Mouse (Mus musculus) MEL (cell line): Measurements from ENCODE around the gene Pja2. TPM values are rescaled to one million over a fixed set of nuclear protein-coding genes. Genes with fewer than 3 reads are reported as not detected.

Experiments used
- DNase-seq: peaks from one replicate; pipeline ENCODE4 v3.0.0; 2011; ENCODE audit warnings: low read depth, low spot score
- H3K27ac ChIP-seq: 2 replicates; pipeline ENCODE4 v1.5.1; 2012; ENCODE audit warnings: low read depth, mild to moderate bottlenecking, control low read depth, low read length, moderate library complexity; ENCODE audit not compliant: control insufficient read depth
- H3K27me3 ChIP-seq, 2 experiments: fragments of 150-350 bp in 1 of 2; sonication (generic) in 1 of 2; 2 replicates each; pipeline ENCODE4 v1.6.1; 2012; ENCODE audit warnings: low read length in 2 of 2, mild to moderate bottlenecking in 2 of 2, improper control_type of control experiment in 1 of 2, moderate library complexity in 1 of 2; ENCODE audit not compliant: insufficient read depth in 2 of 2, control insufficient read depth in 1 of 2
- H3K36me3 ChIP-seq, 2 experiments: 2 replicates each; pipeline ENCODE4 v1.6.1; 2012 to 2014; ENCODE audit warnings: low read length in 2 of 2, improper control_type of control experiment in 1 of 2, inconsistent platforms in 1 of 2, mild to moderate bottlenecking in 1 of 2; ENCODE audit not compliant: insufficient read depth in 2 of 2, control insufficient read depth in 1 of 2
- H3K4me1 ChIP-seq, 2 experiments: fragments of 150-350 bp in 1 of 2; sonication (generic) in 1 of 2; 2 replicates each; pipeline ENCODE4 v1.6.1; 2012; ENCODE audit warnings: low read length in 2 of 2, improper control_type of control experiment in 1 of 2, mild to moderate bottlenecking in 1 of 2; ENCODE audit not compliant: insufficient read depth in 2 of 2, control insufficient read depth in 1 of 2
- H3K4me3 ChIP-seq, 2 experiments: fragments of 150-350 bp in 1 of 2; sonication (generic) in 1 of 2; 2 replicates each; pipeline ENCODE4 v1.5.1; 2012; ENCODE audit warnings: low read depth in 2 of 2, low read length in 2 of 2, mild to moderate bottlenecking in 2 of 2, moderate library complexity in 2 of 2, control low read depth in 1 of 2, improper control_type of control experiment in 1 of 2; ENCODE audit not compliant: control insufficient read depth in 1 of 2, insufficient read depth in 1 of 2
- H3K79me2 ChIP-seq: 2 replicates; pipeline ENCODE4 v1.6.1; 2012; ENCODE audit warnings: mild to moderate bottlenecking, low read length, moderate library complexity; ENCODE audit not compliant: control insufficient read depth, poor library complexity, insufficient read depth
- H3K9ac ChIP-seq: 2 replicates; pipeline ENCODE4 v1.6.1; 2012; ENCODE audit warnings: low read depth, mild to moderate bottlenecking, control low read depth, low read length, moderate library complexity; ENCODE audit not compliant: control insufficient read depth, poor library complexity, severe bottlenecking
- H3K9me3 ChIP-seq: fragments of 150-350 bp; sonication (generic); replicated peaks from 2 replicates; pipeline ENCODE4 v1.6.1; 2012; ENCODE audit warnings: mild to moderate bottlenecking, low read length, improper control_type of control experiment, moderate library complexity; ENCODE audit not compliant: insufficient read depth
- CHD2 ChIP-seq: IDR thresholded peaks from 2 replicates; pipeline ENCODE4 v1.6.1; 2011; ENCODE audit warnings: low read length, improper control_type of control experiment
- E2F4 ChIP-seq: IDR thresholded peaks from 2 replicates; pipeline ENCODE4 v1.6.1; 2011; ENCODE audit warnings: low read depth, low read length, improper control_type of control experiment, borderline replicate concordance
- EP300 ChIP-seq, 2 experiments: IDR thresholded peaks; 2 replicates each; pipeline ENCODE4 v1.6.1; 2011; ENCODE audit warnings: improper control_type of control experiment in 2 of 2, low read length in 2 of 2, low read depth in 1 of 2, mild to moderate bottlenecking in 1 of 2
- GATA1 ChIP-seq: IDR thresholded peaks from 2 replicates; pipeline ENCODE4 v1.6.1; 2011; ENCODE audit warnings: low read depth, low read length, improper control_type of control experiment
- JUND ChIP-seq: IDR thresholded peaks from 2 replicates; pipeline ENCODE4 v1.6.1; 2011; ENCODE audit warnings: low read depth, mild to moderate bottlenecking, improper control_type of control experiment, low read length
- KAT2A ChIP-seq: conservative IDR thresholded peaks from 2 replicates; pipeline ENCODE4 v1.6.1; 2012; ENCODE audit warnings: low read depth, low read length, improper control_type of control experiment, inconsistent platforms
- MAFK ChIP-seq: IDR thresholded peaks from 2 replicates; pipeline ENCODE4 v1.6.1; 2011; ENCODE audit warnings: low read depth, mild to moderate bottlenecking, low read length, improper control_type of control experiment, borderline replicate concordance
- MAZ ChIP-seq: IDR thresholded peaks from 2 replicates; pipeline ENCODE4 v1.6.1; 2012; ENCODE audit warnings: low read depth, mild to moderate bottlenecking, inconsistent platforms, low read length, improper control_type of control experiment
- MEF2A ChIP-seq: IDR thresholded peaks from 2 replicates; pipeline ENCODE4 v1.6.1; 2014; ENCODE audit warnings: low read depth, mild to moderate bottlenecking, inconsistent platforms, low read length, improper control_type of control experiment; ENCODE audit not compliant: poor library complexity, insufficient replicate concordance, severe bottlenecking; ENCODE audit errors: extremely low read depth
- MXI1 ChIP-seq: IDR thresholded peaks from 2 replicates; pipeline ENCODE4 v1.6.1; 2011; ENCODE audit warnings: mild to moderate bottlenecking, low read depth, low read length, improper control_type of control experiment
- RCOR1 ChIP-seq: IDR thresholded peaks from 2 replicates; pipeline ENCODE4 v1.6.1; 2012; ENCODE audit warnings: low read depth, mild to moderate bottlenecking, inconsistent platforms, low read length, improper control_type of control experiment
- SIN3A ChIP-seq: IDR thresholded peaks from 2 replicates; pipeline ENCODE4 v1.6.1; 2012; ENCODE audit warnings: low read length, improper control_type of control experiment, inconsistent platforms
- TAL1 ChIP-seq: IDR thresholded peaks from 2 replicates; pipeline ENCODE4 v1.6.1; 2012; ENCODE audit warnings: mild to moderate bottlenecking, inconsistent platforms, low read length, moderate library complexity, mixed read lengths
- TBP ChIP-seq: IDR thresholded peaks from 2 replicates; pipeline ENCODE4 v1.8.0; 2011; ENCODE audit warnings: low read depth, low read length, improper control_type of control experiment
- USF1 ChIP-seq: IDR thresholded peaks from 2 replicates; pipeline ENCODE4 v1.6.1; 2014; ENCODE audit warnings: low read depth, mild to moderate bottlenecking, inconsistent platforms, low read length, improper control_type of control experiment, moderate library complexity
- USF2 ChIP-seq, 2 experiments: IDR thresholded peaks; 2 replicates each; pipeline ENCODE4 v1.6.1; 2011 to 2012; ENCODE audit warnings: improper control_type of control experiment in 2 of 2, low read length in 2 of 2, borderline replicate concordance in 1 of 2, inconsistent platforms in 1 of 2, low read depth in 1 of 2, mild to moderate bottlenecking in 1 of 2; ENCODE audit not compliant: insufficient read depth in 1 of 2
- ZC3H11A ChIP-seq: IDR thresholded peaks from 2 replicates; pipeline ENCODE4 v1.6.1; 2012; ENCODE audit warnings: low read depth, mild to moderate bottlenecking, inconsistent platforms, low read length, improper control_type of control experiment
- ZNF384 ChIP-seq: IDR thresholded peaks from 2 replicates; pipeline ENCODE4 v1.6.1; 2012; ENCODE audit warnings: low read depth, mild to moderate bottlenecking, inconsistent platforms, low read length, improper control_type of control experiment
- polyA plus RNA-seq, 2 experiments: library from polyadenylated mRNA; stranded (reverse) in 1 of 2; unstranded in 1 of 2; fragments of >175 nt in 1 of 2; fragments of >200 nt in 1 of 2; gene quantifications; 2 replicates each; pipeline versions ENCODE4 v1.2.1 to v1.2.4; 2012; ENCODE audit warnings: low replicate concordance in 2 of 2, low read depth in 1 of 2; ENCODE audit not compliant: insufficient read length in 2 of 2, insufficient read depth in 1 of 2, missing spikeins in 1 of 2
- total RNA-seq: library from RNA; depleted of rRNA; stranded (reverse); fragments of 300-350 nt; gene quantifications from 2 replicates; pipeline ENCODE4 v1.2.3, GENCODE M21; 2012

Pja2 gene
- total and polyA plus RNA-seq, 3 experiments, result 8.1 to 17.3 TPM; not detected in 1

GRCm38 (mm10) chr17:64248246-64248645 is 83.5 kb downstream of the Pja2 start:
- DNase-seq, result no peak
- peaks cover 0 to 2% of the 10 kb centered on the region in 2 experiments; a peak in 2 of 4 replicates for H3K27me3 ChIP-seq

GRCm38 (mm10) chr17:64242898-64243297 is 88.8 kb downstream of the Pja2 start:
- Histone ChIP-seq H3K9ac (no peak overlapping the region), H3K27ac (no peak overlapping the region), H3K4me3 (no peak overlapping the region), H3K36me3 (no peaks in the 10 kb centered on the region), H3K27me3 (peaks cover 0 to 2% of the 10 kb centered on the region in 2 experiments; a peak in 2 of 4 replicates), H3K79me2 (no peaks in the 10 kb centered on the region), H3K9me3 (no peaks in the 10 kb centered on the region), H3K4me1 (no peaks in the 10 kb centered on the region)
- no peak for DNase-seq
- TF ChIP-seq ZC3H11A, result no peak
- no peak for TF ChIP-seq GATA1
- no peak for TF ChIP-seq USF1
- TF ChIP-seq CHD2, result no peak
- no peak for TF ChIP-seq JUND
- no peak for TF ChIP-seq EP300 (IDR thresholded peaks at IDR 0.05; ENCODE audit: low read depth in 1 of 2, low read length in 2 of 2)
- TF ChIP-seq TBP, result no peak
- TF ChIP-seq, all 39 proteins: peak for 0

More at GRCm38 (mm10) chr17:64248246-64248645, 83.5 kb downstream of the Pja2 start:
- Histone ChIP-seq H3K79me2 (no peaks in the 10 kb centered on the region), H3K36me3 (no peaks in the 10 kb centered on the region)
- TF ChIP-seq ZNF384 (no peak), TBP (no peak), MEF2A (no peak), TAL1 (no peak), USF2 (IDR thresholded peaks at IDR 0.05; ENCODE audit: borderline replicate concordance in 1 of 2, insufficient read depth in 1 of 2, low read depth in 1 of 2, low read length in 2 of 2) (no peak), MAZ (no peak), JUND (no peak), GATA1 (no peak), KAT2A (no peak), MAFK (no peak), RCOR1 (no peak), MXI1 (no peak), SIN3A (no peak), E2F4 (no peak), EP300 (IDR thresholded peaks at IDR 0.05; ENCODE audit: low read depth in 1 of 2, low read length in 2 of 2) (no peak)
- TF ChIP-seq, all 39 proteins: peak for 0
- Histone ChIP-seq H3K9ac (no peak overlapping the region), H3K4me3 (no peak overlapping the region), H3K4me1 (no peaks in the 10 kb centered on the region), H3K9me3 (no peaks in the 10 kb centered on the region), H3K27ac (no peak overlapping the region)
